Mouse (Mus musculus): ENCODE measurements around the gene Smyd2.

The Smyd2 gene

GRCm38 (mm10) chr1:189916422-189917125, 5.6 kb downstream of the Smyd2 start:
- DNase-seq: no peak

- no peak for DNase-seq
Measured at GRCm38 (mm10) chr1:189913093-189913760, 8.9 kb downstream of the Smyd2 start.

GRCm38 (mm10) chr1:189910685-189911345, 11.3 kb downstream of the Smyd2 start:
- no peak for DNase-seq

GRCm38 (mm10) chr1:189903169-189903568, 19.0 kb downstream of the Smyd2 start:
- DNase-seq: no peak

- no peak for DNase-seq
Measured at GRCm38 (mm10) chr1:189902413-189902812, 19.8 kb downstream of the Smyd2 start.

GRCm38 (mm10) chr1:189899526-189899925, 22.6 kb downstream of the Smyd2 start:
- DNase-seq: no peak

- DNase-seq: no peak
Measured at GRCm38 (mm10) chr1:189898708-189899107, 23.5 kb downstream of the Smyd2 start.

- DNase-seq: no peak
Measured at GRCm38 (mm10) chr1:189897861-189898260, 24.3 kb downstream of the Smyd2 start.

- no peak for DNase-seq
Measured at GRCm38 (mm10) chr1:189894191-189894590, 28.0 kb downstream of the Smyd2 start.

GRCm38 (mm10) chr1:189888749-189889148, 33.4 kb downstream of the Smyd2 start:
- DNase-seq: no peak

- peak; percentile 79 for DNase-seq
Measured at GRCm38 (mm10) chr1:189887518-189887917, 34.6 kb downstream of the Smyd2 start.

- DNase-seq: no peak
Measured at GRCm38 (mm10) chr1:189885975-189886374, 36.2 kb downstream of the Smyd2 start.

- no peak for DNase-seq
Measured at GRCm38 (mm10) chr1:189884951-189885350, 37.2 kb downstream of the Smyd2 start.

- peak; percentile 58 for DNase-seq
Measured at GRCm38 (mm10) chr1:189883531-189884170, 38.5 kb downstream of the Smyd2 start.

GRCm38 (mm10) chr1:189882886-189883285, 39.3 kb downstream of the Smyd2 start:
- peak; percentile 72 for DNase-seq

- DNase-seq: no peak
Measured at GRCm38 (mm10) chr1:189880745-189881144, 41.4 kb downstream of the Smyd2 start.

- no peak for DNase-seq
Measured at GRCm38 (mm10) chr1:189879965-189880364, 42.2 kb downstream of the Smyd2 start.

GRCm38 (mm10) chr1:189879212-189879611, 43.0 kb downstream of the Smyd2 start:
- no peak for DNase-seq

- no peak for DNase-seq
Measured at GRCm38 (mm10) chr1:189876162-189876561, 46.0 kb downstream of the Smyd2 start.

- no peak for DNase-seq
Measured at GRCm38 (mm10) chr1:189875439-189875861, 46.7 kb downstream of the Smyd2 start.

GRCm38 (mm10) chr1:189873591-189873990, 48.6 kb downstream of the Smyd2 start:
- DNase-seq: no peak

- DNase-seq: no peak
Measured at GRCm38 (mm10) chr1:189872050-189872449, 50.1 kb downstream of the Smyd2 start.

- no peak for DNase-seq
Measured at GRCm38 (mm10) chr1:189871625-189872024, 50.5 kb downstream of the Smyd2 start.
